17 mouse cellular contexts compared by ENCODE assay signal in genomic region chr6:50802956-50803355, GRCm38 (mm10).
DNase-seq lines count a peak whose midpoint lies in the region; ATAC-seq and TF ChIP-seq lines count a peak whose summit lies in the region.
"Had no signal": no experiment of that assay in that cellular context is flagged by ENCODE, and none has a peak within 500 bp of the region (broad histone marks: within the 10 kb centered on the region; RNA-seq: fewer than 3 reads in every experiment).

No protein-coding gene starts in this region.

- WGBS in embryonic facial prominence, embryonic 12.5 days: 50% methylated on average over 7 of the region's 7 CpGs
- WGBS in limb, embryonic 10.5 days: 69% methylated on average over 7 of the region's 7 CpGs
- WGBS in neural tube, embryonic 13.5 days: 19% methylated on average over 7 of the region's 7 CpGs
- 76% methylated on average over 7 of the region's 7 CpGs for WGBS in heart, embryonic 11.5 days (ENCODE audit: insufficient replicate concordance)

- no peaks in the 10 kb centered on the region for H3K36me3 ChIP-seq in embryonic facial prominence, embryonic 12.5 days
- H3K36me3 ChIP-seq in limb, embryonic 10.5 days: no peaks in the 10 kb centered on the region
- H3K36me3 ChIP-seq in neural tube, embryonic 13.5 days: no peaks in the 10 kb centered on the region
- no peaks in the 10 kb centered on the region for H3K36me3 ChIP-seq in heart, embryonic 11.5 days (ENCODE audit: control insufficient read depth, insufficient read depth, low read length)
- H3K36me3 ChIP-seq: heart, embryonic 15.5 days; limb, embryonic 15.5 days had no signal

- ATAC-seq in embryonic facial prominence, embryonic 12.5 days (ENCODE audit: insufficient number of reproducible peaks, insufficient read depth, low FRiP score, low TSS enrichment): no peak
- no peak for ATAC-seq in neural tube, embryonic 13.5 days (ENCODE audit: low read depth)
- ATAC-seq in heart, embryonic 11.5 days (replicated peaks; ENCODE audit: insufficient number of reproducible peaks, low FRiP score, low TSS enrichment): no peak
- ATAC-seq: CD4-positive, CD25-positive, alpha-beta regulatory T cell, adult 4 months had no signal

- H3K4me1 ChIP-seq in embryonic facial prominence, embryonic 12.5 days: peaks cover 20% of the 10 kb centered on the region
- H3K4me1 ChIP-seq in limb, embryonic 10.5 days: peaks cover 24% of the 10 kb centered on the region
- peaks cover 29% of the 10 kb centered on the region for H3K4me1 ChIP-seq in neural tube, embryonic 13.5 days (replicated peaks)
- peaks cover 3% of the 10 kb centered on the region; the same call in 1 of the 2 replicates for H3K4me1 ChIP-seq in heart, embryonic 11.5 days (ENCODE audit: control insufficient read depth, insufficient read depth, low read length)

- H3K9ac ChIP-seq in embryonic facial prominence, embryonic 12.5 days: peak overlapping the region; percentile 21; the same call in 1 of the 2 replicates
- H3K9ac ChIP-seq in neural tube, embryonic 13.5 days: no peak overlapping the region
- no peak overlapping the region for H3K9ac ChIP-seq in heart, embryonic 11.5 days (ENCODE audit: low read depth, low read length)
- H3K9ac ChIP-seq: heart, embryonic 15.5 days; limb, embryonic 15.5 days; lung, embryonic 14.5 days had no signal

- H3K4me3 ChIP-seq in embryonic facial prominence, embryonic 12.5 days: no peak overlapping the region
- no peak overlapping the region for H3K4me3 ChIP-seq in limb, embryonic 10.5 days
- no peak overlapping the region for H3K4me3 ChIP-seq in neural tube, embryonic 13.5 days
- no peak overlapping the region for H3K4me3 ChIP-seq in heart, embryonic 11.5 days (ENCODE audit: low read depth, low read length)
- H3K4me3 ChIP-seq: heart, embryonic 15.5 days; limb, embryonic 15.5 days; myocyte had no signal

- peak; percentile 76 for DNase-seq in brain, embryonic 14.5 days (ENCODE audit: low read depth)
- no peak for DNase-seq in limb, embryonic 10.5 days (ENCODE audit: low spot score)
- DNase-seq in heart, adult 9 months (ENCODE audit: low spot score in 2 of 2): no peak
- no peak for DNase-seq in thymus, adult 18-20 months
- DNase-seq: adrenal gland, postnatal 14 days; cerebellum, postnatal 10 days; kidney, adult 9 months; kidney, postnatal 4 days; lung, embryonic 14.5 days; right cerebral cortex, postnatal 4 days had no signal

- H3K4me2 ChIP-seq in embryonic facial prominence, embryonic 12.5 days (replicated peaks): no peak overlapping the region
- H3K4me2 ChIP-seq in neural tube, embryonic 13.5 days: no peak overlapping the region
- no peak overlapping the region for H3K4me2 ChIP-seq in heart, embryonic 11.5 days
- H3K4me2 ChIP-seq: heart, embryonic 15.5 days; limb, embryonic 15.5 days; lung, embryonic 14.5 days had no signal

- no peak for TF ChIP-seq CTCF in brain, embryonic 14.5 days (IDR thresholded peaks at IDR 0.05; ENCODE audit: borderline replicate concordance, extremely low read depth, insufficient read depth, insufficient read length)

- no peaks in the 10 kb centered on the region for H3K27me3 ChIP-seq in embryonic facial prominence, embryonic 12.5 days
- peaks cover 34% of the 10 kb centered on the region; the same call in 1 of the 2 replicates for H3K27me3 ChIP-seq in limb, embryonic 10.5 days (ENCODE audit: low read depth, poor library complexity, severe bottlenecking)
- no peaks in the 10 kb centered on the region for H3K27me3 ChIP-seq in neural tube, embryonic 13.5 days
- H3K27me3 ChIP-seq in heart, embryonic 11.5 days (ENCODE audit: control insufficient read depth, insufficient read depth, low read length): no peaks in the 10 kb centered on the region

- TF ChIP-seq POLR2A in brain, embryonic 14.5 days (IDR thresholded peaks at IDR 0.05; ENCODE audit: borderline replicate concordance, extremely low read depth, insufficient read depth, insufficient read length, poor library complexity, severe bottlenecking): no peak

- no peaks in the 10 kb centered on the region for H3K9me3 ChIP-seq in embryonic facial prominence, embryonic 12.5 days
- H3K9me3 ChIP-seq in limb, embryonic 10.5 days (replicated peaks): no peaks in the 10 kb centered on the region
- no peaks in the 10 kb centered on the region for H3K9me3 ChIP-seq in neural tube, embryonic 13.5 days
- no peaks in the 10 kb centered on the region for H3K9me3 ChIP-seq in heart, embryonic 11.5 days (replicated peaks; ENCODE audit: control insufficient read depth, low read length)
- H3K9me3 ChIP-seq: heart, embryonic 15.5 days; limb, embryonic 15.5 days had no signal

- peak overlapping the region; percentile 48; the same call in 1 of the 2 replicates for H3K27ac ChIP-seq in embryonic facial prominence, embryonic 12.5 days
- H3K27ac ChIP-seq in limb, embryonic 10.5 days: peak overlapping the region; percentile 47; the same call in 1 of the 2 replicates
- H3K27ac ChIP-seq in neural tube, embryonic 13.5 days (replicated peaks): peak overlapping the region; percentile 54; the same call in 1 of the 2 replicates
- no peak overlapping the region for H3K27ac ChIP-seq in heart, embryonic 11.5 days (ENCODE audit: low read depth, low read length)
- H3K27ac ChIP-seq: heart, embryonic 15.5 days; limb, embryonic 15.5 days had no signal
